Mouse (Mus musculus) cerebellum, adult 9-10 months (tissue): ENCODE measurements at regions not wholly inside any gene's neighbourhood (a gene's known extent, or its start where the extent isn't known, plus 50 kb on each side); places are given as distances from the start of the nearest gene placed in this dataset.

ENCODE experiments used
- DNase-seq: peaks from one replicate; pipeline ENCODE4 v3.0.0; 2022

DNA sequence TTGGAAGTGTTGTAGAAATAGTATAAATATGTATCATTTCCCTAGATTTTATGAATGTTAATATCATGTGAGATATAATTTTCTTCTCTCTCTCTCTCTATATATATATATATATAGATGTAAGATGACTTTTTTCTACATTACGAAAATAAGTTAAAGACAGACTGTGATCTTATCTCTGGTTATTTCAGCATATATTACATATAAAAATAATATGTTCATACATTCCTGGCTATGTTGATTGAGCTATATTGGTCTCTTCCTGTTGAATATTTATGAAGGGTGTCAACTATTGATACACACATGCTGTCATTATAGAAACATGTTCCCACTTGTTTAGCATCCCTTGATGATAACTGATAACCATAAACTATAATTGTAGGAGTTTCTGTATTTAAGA, 793.2 kb upstream of the Fat3 start:
- no peak for DNase-seq

GRCm38 (mm10) chr9:17288790-17289596, 787.9 kb upstream of the Fat3 start:
- DNase-seq = no peak

- no peak for DNase-seq
These were observed 778.4 kb upstream of the Fat3 start for GRCm38 (mm10) chr9:17279334-17279990.

DNA sequence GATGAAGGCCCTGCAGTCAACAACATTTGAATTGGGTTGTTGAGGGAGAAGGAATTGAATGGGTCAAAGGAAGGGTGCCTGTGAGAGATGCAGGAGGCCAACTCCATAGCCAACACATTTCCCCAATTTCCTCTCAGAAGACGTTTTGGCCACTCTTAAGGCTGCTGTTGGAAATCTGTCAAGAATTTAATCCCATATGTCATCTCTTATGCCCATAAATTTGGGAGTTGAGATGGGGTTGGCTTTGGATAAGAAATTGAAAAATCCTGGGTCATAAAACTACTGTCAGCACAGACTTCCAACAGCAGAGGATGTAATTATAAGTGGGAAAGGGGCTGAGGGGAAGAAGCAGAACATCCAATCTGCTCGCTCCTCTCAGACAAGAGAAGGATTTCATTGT, 771.5 kb upstream of the Fat3 start:
- no peak for DNase-seq

DNA sequence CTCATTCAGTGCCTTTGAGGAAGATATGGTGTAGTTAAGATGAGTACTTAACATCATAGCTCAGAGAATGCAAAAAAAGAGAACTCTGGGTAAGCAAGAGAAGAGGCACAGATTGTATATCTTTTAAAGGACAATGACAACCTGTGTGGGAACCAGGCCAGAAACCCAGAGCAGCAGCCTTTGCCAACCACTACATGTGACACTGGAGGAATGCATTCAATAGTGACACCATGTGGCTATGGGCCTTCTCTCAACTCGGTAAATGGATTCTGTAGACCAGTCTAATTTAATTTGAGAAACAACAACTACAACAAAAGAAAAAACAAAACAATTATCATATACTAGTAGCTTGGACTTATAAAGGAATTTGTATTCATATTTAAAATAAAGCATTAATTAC, 768.5 kb upstream of the Fat3 start:
- no peak for DNase-seq

DNA sequence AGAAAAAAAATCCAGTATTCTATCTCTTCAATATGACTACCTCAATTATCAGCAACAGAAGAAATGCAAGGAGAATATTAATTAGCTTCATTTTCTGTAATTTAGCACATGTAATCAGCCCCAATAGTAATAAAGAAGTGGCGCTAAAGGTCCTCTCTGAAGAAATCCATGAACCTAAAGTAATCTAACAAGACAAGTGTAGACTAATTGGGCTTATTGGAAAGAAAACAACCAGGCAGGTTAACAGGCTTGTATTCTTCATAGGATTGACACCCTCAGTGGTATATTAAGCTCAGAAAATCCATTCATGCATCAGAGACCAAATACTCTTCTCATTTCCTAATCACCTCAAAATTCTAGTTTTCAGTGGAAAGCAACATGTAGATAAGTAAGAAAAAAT, 756.1 kb upstream of the Fat3 start:
- DNase-seq = no peak

- no peak for DNase-seq
These were observed 726.0 kb upstream of the Fat3 start for GRCm38 (mm10) chr9:17227091-17227481.

GRCm38 (mm10) chr9:17226475-17227090, 725.5 kb upstream of the Fat3 start:
- no peak for DNase-seq

DNA sequence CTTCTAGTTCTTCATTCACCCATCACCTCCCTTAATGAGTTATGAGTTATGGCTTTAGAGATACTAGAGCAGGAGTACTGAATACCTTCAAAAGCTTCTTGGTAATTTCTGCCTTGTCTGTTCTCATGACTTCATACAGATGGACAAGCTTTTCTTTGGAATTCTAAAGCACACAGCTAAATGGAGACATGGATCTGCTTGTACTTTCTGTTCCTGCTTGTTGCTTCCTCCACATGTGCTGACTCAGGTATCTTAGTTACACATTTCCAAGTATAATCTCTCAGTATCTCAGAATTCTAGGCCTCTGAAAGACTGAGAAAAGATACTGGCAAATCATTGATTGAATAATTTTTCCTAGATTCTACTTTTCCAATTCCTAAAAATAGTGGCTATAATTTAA, 694.3 kb upstream of the Fat3 start:
- no peak for DNase-seq

- no peak for DNase-seq
These were observed 688.5 kb upstream of the Fat3 start for GRCm38 (mm10) chr9:17189552-17189951.

GRCm38 (mm10) chr9:17168193-17168592, 667.1 kb upstream of the Fat3 start:
- DNase-seq = no peak

DNA sequence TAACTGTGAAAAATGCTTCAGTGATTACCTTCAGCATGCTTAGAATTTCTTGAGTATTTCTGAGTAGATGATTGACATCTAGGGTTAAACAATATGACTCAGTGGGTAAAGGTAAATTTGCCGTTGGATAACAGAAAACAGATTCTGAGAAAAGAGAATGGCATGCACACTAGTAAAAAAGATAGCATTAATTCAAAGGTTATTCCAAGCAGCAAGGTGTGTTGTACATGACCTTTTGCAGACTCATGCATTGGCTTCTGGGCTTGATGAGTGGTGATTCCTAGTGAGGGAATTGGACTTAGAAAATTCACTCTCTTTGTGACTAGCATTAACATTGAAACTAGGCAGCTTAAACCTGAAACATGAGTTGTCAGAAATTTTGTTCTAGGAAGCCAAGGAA, 665.2 kb upstream of the Fat3 start:
- no peak for DNase-seq

DNA sequence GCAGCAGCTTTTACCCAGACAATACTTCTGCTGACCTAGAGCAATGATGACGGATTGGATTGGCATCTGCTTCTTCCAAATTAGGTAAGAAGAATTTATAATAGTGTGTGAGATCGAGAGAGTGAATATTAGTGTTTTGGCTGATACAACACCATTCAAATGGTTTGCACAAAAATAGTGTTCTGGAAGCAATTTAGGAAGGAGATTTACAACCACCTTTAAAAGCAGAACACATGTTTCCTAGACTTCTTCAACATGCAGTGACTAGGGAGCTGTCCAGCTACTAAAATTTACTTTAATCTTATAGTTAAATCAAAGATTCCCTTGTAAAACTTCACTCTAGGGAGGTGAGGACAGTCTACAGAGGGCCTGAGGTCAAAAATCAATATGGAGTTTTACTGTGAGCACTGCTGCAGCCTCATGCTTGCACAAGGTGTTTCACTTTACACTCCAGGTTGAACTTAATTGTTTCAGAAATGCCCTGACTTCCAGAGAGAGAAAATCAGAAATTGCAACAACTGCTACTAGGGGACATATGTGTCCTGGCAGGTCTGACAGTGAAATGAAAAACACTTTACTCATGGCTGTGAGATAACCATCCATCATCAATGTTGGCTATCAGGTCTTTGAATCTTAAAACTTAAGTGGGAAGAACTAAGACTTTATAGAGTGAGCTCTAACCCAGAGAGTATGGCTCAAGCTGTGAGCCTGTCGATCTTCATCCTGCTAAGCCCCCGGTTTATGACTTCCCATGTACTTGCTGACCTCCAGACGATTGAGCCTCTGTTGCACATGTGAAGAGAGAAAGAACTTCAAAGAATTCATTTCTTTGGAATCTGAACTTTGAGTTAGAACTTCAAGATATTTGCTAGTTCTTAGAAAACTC, 657.6 kb upstream of the Fat3 start:
- DNase-seq = no peak

DNA sequence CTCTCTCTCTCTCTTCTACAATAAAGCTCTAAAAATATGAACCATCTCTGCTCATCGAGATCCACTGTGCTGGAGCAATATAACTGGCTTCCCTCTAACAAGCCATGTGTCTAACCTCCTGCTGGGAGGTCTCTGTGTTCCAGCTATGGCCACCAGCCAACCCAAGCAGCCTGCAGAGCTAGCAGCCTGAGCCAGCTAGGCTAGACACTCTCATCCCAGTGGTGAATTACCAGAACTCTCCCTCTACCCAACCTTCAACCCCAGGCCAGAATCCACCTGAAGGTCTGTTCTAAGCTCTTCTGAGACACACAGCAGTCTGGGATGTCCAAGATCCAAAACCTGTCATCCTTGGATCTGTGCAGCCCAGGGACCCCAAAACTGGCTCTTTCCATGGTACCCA, 651.3 kb upstream of the Fat3 start:
- peak; percentile 6 for DNase-seq

DNA sequence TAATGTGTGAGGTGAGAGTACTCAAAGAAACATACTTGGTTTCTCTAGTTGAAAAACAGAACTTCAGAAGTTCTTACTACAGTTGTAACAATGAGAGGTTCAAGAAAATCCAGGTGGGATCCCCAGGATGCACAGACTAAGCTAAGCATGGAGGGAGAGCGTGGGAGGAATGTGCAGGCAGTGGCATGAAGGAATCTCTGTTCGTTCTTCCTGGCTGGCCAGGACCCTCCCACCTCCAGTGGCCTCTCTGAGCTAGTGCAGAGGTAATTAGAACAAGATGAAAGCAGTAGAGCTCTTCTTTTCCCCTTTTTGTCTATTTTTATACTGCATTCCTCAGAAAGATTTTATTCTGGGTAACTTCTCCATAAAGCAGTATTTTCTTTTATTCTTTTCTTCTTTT, 648.3 kb upstream of the Fat3 start:
- no peak for DNase-seq
